Mouse (Mus musculus) right cerebral cortex, postnatal 36 days (tissue): ENCODE results near the gene Poln.
A peak's percentile ranks its signal among the peaks of the same experiment; 100 is the strongest.

ENCODE experiments used
- DNase-seq, 2 experiments: peaks; one replicate each; pipeline ENCODE4 v3.0.0; 2022; ENCODE audit warnings: low spot score in 2 of 2, mixed read lengths in 1 of 2

Gene Poln

DNA sequence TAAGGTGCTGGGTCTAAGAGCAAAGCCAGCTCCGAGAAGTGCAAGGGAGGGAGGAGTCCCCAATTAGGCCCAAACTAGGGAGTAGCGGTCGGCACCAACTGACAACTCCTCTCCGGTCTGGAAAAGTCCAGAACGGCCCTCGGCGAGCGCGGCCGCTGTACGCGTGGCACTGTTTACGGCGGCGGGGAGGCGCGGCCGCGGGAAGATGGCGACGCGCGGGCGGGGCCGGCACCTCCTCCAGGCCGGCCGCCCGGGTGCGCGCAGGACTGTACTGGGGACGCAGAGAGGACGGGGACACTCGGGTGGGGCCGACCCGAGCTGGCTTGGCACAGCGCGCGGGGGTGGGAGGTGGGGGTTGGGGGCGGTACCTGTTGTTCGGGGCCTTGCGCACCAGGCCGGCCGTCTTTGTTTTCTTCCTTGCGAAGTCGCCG is 17.7 kb upstream of the Poln start:
- DNase-seq: peak in 1 of 2 experiments; percentile 24

DNA sequence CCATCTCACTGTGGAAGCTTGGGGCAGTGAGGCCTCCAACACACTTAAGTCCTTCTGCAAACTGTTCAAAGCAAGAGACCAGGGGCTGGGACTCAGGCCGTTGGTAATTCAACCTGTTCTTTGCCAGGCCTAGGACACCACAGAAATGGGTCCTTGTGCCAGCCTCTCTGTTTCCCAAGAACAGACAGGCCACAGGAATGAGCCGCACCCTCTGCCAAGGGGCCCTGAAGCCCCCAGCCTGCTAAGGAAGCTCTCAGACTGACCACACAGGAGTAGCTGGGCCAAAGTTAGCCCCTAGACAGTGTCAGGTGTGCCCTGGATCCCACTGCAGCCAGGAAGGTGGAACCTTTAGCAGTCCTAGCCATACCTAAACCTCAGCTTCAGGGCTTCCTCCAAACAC is 17.1 kb upstream of the Poln start:
- peak in 1 of 2 experiments; percentile 1 for DNase-seq

- DNase-seq: peak in 1 of 2 experiments; percentile 0
Measured at GRCm38 (mm10) chr5:34185791-34186190, 16.5 kb upstream of the Poln start.

DNA sequence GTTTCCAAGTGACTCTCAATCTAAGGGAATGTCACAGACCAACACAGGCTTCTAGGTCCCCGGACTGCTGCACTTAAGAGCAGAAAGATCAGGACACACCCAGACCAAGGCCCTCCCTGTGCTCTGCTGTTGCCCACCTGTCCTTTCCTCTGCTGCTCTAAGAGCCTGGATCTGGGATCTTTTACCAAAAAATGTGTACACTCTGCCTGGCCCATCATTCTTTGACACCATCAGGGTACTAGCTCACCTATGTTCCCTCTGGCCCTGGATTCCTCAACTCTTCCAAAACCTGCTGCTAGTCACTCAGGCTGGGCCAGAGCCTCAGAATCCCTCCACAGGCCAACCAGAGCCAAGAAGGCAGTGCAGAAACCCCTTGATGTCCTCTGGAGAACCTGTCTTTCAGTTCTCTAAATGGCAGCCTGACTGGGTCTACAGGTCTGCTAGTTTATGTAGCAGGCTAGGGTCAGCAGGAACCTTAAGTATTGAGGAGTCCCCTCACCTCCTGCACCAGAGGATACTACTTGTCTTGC is 15.9 kb upstream of the Poln start:
- DNase-seq: peak in 1 of 2 experiments; percentile 0

GRCm38 (mm10) chr5:34183976-34184375 is 14.7 kb upstream of the Poln start:
- peak in 1 of 2 experiments; percentile 0 for DNase-seq

DNA sequence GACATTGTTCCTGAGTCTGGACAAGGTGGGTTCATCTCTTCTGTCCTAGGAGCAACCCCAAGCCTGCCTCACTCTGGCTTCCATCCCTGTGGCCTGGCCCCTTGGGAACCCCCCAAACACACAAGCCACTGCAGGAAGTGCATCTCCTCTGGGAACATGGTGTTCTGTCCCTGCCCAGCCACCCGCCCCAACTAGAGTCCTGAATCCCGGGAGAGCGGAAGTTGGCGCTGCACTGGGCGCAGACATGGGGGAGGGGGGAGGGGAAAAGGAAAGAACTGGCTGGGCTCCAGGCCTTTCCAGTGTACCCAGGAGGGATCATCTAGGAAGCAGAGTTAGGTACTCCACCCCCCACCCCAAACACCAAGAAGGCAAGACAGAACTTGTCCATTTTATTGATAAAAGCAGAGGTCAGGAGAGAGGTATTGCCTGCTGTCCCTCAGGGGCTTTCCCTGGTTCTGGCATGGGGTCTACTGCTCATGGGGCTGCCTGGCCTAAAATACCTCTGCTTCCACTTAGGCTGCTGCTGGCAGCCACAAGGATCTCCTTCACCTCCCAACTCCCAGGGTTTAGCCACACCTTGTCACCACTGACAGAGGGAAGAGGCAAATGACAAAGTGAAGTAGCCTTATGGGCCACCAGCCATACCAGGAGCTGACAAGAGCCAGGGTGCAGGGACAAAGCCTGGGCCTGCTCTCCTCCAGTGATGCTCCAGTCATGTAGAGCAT is 14.1 kb upstream of the Poln start:
- peak in 1 of 2 experiments; percentile 10 for DNase-seq

DNA sequence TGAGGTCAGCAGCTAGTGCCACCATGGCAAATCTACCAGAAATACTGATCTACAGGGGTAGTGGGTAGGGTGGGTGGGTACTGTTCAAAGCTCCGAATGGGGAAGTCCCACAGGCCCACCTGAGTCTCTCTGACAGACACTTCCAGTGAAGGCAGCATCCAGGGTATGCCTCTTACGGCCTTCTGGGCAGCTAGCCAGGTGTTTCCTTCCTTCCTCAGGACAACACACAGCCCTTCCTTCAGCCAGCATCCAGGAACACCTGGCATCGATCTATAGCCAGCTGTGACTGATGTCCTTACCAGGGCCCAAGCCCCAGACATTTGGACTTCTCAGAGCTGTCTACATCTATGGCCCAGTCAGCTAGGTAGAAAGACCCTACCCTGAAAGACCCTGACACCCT is 13.2 kb upstream of the Poln start:
- peak in 1 of 2 experiments; percentile 0 for DNase-seq

DNA sequence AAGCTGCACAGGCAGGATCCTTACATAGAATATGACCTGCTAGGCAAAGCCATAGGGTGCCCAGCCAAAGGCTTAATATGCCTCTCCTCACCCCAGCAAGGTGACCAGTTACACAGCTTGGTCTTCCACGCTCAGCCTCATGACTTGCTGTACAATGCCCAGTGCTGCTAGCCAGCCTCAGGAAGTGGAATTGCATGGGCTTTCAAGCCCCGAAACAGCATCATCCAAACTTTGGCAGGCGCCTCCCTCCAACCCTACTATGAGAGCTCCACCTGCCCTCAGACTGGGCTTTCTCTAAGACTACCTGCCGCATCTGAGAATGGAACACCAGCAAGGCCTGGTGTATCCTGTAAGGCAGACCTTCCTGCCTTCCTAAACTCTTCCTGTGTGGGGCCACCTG is 8.6 kb upstream of the Poln start:
- no peak for DNase-seq

GRCm38 (mm10) chr5:34177091-34177490 is 7.8 kb upstream of the Poln start:
- DNase-seq: no peak

DNA sequence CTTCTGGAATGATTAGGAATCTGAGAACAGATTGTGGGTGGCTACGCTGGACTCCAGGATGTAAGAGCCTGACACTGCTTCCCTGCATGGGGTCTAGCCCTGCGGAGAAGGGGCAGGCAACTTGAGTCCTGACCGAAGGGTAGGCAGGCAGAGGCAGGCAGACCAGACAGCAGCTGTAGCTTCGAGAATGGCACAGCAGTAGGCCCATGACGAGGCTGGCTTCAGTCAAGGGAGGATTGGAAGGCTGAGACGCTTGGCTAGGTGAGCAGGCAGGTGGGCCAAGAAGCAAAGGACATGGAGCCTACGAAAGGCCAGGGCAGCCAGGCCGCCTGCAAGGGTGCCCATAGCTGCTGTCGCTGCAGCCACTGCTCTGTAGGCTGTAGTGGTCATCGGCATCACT is 7.4 kb upstream of the Poln start:
- DNase-seq: no peak

DNA sequence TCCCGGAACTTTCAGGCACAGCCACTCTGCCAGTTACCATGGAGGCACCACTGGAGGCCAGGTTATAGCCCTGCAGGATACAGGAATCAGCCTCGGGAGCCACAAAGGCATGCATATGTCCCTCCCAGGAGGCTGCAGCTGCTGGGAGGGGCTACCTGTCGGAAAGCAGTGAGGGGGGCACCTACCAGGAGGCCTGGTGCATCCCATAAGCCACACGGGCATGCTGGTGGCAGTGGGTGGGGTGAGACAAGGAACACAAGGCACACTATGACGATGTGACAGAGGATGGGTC is 6.1 kb upstream of the Poln start:
- DNase-seq: no peak

GRCm38 (mm10) chr5:34174550-34175402 is 5.5 kb upstream of the Poln start:
- no peak for DNase-seq

DNA sequence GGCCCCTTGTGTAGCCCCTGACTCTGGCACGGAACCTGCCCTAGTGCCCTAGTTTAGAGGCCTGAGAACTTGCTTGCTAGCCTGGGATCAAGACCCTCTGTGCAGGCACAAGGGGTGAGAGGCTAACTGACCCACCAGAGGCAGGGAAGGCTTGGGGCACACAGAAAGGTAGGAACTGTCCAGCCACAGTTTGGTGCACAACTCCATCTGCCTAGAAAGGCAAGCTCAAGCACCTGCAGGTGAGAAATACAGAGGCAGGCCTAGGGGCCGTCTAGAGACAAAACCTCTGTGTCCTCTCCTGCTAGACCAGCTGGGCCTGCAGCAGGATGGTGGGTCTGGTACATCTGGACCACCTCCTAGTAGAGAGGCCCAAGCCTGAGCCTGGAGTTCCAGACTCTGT is 4.8 kb upstream of the Poln start:
- DNase-seq: no peak

DNA sequence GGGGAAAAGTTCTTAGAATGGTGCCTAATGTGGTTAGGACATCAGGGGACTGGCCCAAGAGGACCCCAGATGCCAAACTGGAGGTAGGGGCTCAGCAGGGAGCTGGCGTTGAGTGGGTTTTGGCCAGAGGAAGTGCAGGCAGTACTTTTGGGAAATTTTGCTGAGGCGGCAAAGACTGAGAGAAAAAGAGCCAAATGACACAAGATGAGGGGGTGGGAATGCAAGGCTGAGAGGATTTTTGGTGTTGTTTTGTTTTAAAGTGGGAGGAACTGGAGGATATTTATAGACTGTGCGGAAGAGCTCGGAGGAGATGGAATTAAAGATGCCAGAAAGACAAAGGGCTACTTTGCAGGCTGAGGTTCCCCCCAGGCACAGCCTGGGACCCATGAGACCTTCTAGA is 1.5 kb upstream of the Poln start:
- DNase-seq: no peak

- no peak for DNase-seq
Measured at GRCm38 (mm10) chr5:34169954-34170353, 706 bp upstream of the Poln start.

DNA sequence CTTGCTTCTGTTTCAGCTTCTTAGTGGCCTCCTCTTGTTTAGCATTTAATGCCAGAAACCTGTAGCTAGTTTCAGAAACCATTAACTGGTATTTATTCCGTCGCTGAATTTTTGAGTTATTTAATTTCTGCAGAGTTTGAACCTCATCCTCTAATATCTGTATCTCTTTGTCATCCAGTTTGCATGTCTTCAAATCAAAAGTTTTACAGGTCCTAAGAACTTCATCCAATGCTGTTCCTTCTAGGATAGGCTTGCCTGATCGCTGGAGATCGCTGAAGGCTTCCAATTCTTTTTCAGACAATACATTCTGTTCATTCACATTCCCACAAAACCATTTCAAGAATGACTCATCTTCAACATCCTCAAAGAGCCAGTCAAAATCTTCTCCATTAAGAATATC is 1.4 kb downstream of the Poln start:
- no peak for DNase-seq

- DNase-seq: no peak
Measured at GRCm38 (mm10) chr5:34165793-34166192, 3.5 kb downstream of the Poln start.

DNA sequence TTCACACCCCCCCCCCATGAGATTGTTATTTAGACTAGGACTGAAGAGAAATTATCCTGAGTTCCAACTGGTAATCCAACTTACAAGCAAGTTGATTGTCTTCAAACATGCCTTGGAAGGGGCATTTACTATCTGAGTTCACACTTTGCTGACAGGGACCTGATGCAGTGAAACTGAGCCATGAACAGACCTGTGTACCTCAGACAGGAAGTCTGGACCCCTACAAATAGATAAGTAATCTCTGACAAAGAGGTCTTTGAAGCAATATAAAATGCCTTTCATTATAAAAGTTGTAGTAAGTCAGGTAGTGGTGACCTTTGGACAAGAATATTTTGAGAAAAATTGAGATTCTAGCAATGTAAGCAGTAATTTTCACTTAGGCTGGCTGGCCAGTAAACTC is 20.8 kb downstream of the Poln start:
- DNase-seq: no peak

DNA sequence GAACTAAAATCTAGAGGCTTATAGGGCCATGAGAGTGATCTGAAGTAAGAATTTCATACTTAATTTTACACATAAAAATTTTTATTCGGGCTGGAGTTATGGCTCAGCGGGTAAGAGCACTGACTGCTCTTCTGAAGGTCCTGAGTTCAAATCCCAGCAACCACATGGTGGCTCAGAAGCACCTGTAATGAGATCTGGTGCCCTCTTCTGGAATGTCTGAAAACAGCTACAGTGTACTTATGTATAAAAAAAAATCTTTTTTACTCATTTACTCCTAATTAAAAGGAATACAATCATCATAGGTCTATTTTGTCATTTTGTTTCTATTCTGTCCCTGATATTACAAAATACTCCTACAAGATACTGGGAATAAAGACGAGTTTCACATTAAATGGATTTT is 21.7 kb downstream of the Poln start:
- no peak for DNase-seq

- no peak for DNase-seq
Measured at GRCm38 (mm10) chr5:34139751-34140150, 29.5 kb downstream of the Poln start.

DNA sequence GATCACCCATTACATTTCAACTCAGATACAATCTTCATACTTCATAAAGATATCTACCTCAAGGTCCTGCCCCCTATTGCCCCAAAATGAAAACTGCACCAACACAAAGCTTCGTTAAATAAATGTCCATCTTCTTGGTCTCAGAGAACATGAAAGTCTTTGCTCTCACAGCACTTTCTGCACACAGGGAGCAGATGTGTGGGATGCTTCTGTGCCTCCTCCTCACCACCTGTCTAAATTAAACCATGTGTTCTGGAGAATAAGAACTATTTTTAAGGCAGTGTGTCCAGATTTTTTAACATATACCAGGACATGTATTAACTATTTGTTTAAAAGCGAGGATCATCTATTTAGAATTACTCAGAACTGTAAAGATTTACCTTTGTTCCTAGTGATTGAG is 36.5 kb downstream of the Poln start:
- DNase-seq: peak in 1 of 2 experiments; percentile 16

DNA sequence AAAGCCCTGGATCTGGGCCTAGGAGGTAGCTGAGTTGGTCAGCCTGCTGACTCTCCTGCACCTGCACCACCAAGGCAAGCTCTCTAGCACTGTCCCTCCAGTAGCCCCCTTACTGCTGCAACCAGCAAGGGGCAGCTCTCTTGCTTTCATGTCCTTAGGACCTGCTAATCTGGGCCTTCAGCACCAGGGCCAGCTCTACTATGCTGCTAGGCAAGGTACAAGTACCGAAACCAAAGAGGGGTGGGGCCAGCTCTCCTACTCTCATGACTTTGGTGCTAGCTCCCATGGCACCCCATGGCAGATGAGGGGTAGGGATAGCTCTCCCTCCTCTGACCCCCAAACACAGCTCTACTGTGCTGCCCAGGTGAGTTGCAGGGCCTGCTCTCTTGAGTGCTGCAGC is 45.1 kb downstream of the Poln start:
- no peak for DNase-seq
